Mouse (Mus musculus): ENCODE data around the gene Flvcr2. TPM values are rescaled to one million over a fixed set of nuclear protein-coding genes. Genes with fewer than 3 reads are reported as not detected.
A peak's percentile ranks its signal among the peaks of the same experiment; 100 is the strongest.

The Flvcr2 gene
- polyA plus RNA-seq, 1 experiment from 2014 or later, result 12.2 TPM

DNA sequence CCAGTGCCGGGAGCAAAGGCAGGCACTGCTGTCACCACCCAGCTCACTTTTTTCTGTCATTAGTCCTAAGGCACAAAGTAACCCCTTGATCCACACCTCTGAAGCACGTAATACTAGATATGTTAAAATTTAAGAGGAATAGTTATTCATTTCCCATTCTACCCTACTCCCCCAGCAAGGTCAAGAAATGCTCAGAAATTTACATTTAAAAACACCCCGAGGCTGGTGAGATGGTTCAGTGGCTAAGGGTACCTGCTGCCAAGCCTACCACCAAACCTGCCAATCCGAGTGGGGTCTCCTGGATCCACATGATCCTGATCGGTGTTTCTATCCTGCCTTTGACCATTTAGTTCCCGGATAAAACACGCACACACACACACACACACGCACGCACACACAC is 3.5 kb downstream of the Flvcr2 start:
- no peak for TF ChIP-seq CTCF (IDR thresholded peaks at IDR 0.05; ENCODE audit: low read depth)
- H3K4me1 ChIP-seq (replicated peaks; ENCODE audit: control insufficient read depth, insufficient read depth, low read length), result 0 out of 2 replicates have a peak, but pooled peaks cover 6% of the 10 kb centered on the region
- no peaks in the 10 kb centered on the region for H3K36me3 ChIP-seq (ENCODE audit: control insufficient read depth, insufficient read depth)
- 93% methylated on average over 9 of the region's 9 CpGs for WGBS
- no peaks in the 10 kb centered on the region for H3K9me3 ChIP-seq (ENCODE audit: control insufficient read depth)
- H3K27ac ChIP-seq (ENCODE audit: low read depth, low read length), result no peak overlapping the region
- no peak overlapping the region for H3K4me3 ChIP-seq (ENCODE audit: low read depth, low read length)
- H3K27me3 ChIP-seq (replicated peaks; ENCODE audit: control insufficient read depth, insufficient read depth, low read length), result no peaks in the 10 kb centered on the region
- H3K4me2 ChIP-seq (replicated peaks; ENCODE audit: low read depth), result 0 out of 2 replicates have a peak overlapping the region, but pooled peaks have one; percentile 3
- no peak for ATAC-seq
- no peak overlapping the region for H3K9ac ChIP-seq (ENCODE audit: low read depth, low read length)

- Histone ChIP-seq H3K27me3 (replicated peaks; ENCODE audit: control insufficient read depth, insufficient read depth, low read length) (no peaks in the 10 kb centered on the region), H3K4me3 (ENCODE audit: low read depth, low read length) (no peak overlapping the region)
- 55% methylated on average over 6 of the region's 6 CpGs for WGBS
These were observed 5.8 kb downstream of the Flvcr2 start for GRCm38 (mm10) chr12:85752116-85752515.

GRCm38 (mm10) chr12:85753223-85753622 is 6.9 kb downstream of the Flvcr2 start:
- no peak for TF ChIP-seq CTCF (IDR thresholded peaks at IDR 0.05; ENCODE audit: low read depth)
- no peaks in the 10 kb centered on the region for H3K36me3 ChIP-seq (ENCODE audit: control insufficient read depth, insufficient read depth)
- no peak for ATAC-seq
- no peak overlapping the region for H3K4me2 ChIP-seq (replicated peaks; ENCODE audit: low read depth)
- H3K4me3 ChIP-seq (ENCODE audit: low read depth, low read length), result no peak overlapping the region
- no peaks in the 10 kb centered on the region for H3K27me3 ChIP-seq (replicated peaks; ENCODE audit: control insufficient read depth, insufficient read depth, low read length)
- no peak overlapping the region for H3K9ac ChIP-seq (ENCODE audit: low read depth, low read length)
- no peak overlapping the region for H3K27ac ChIP-seq (ENCODE audit: low read depth, low read length)
- WGBS, result 37% methylated on average over 2 of the region's 2 CpGs
- no peaks in the 10 kb centered on the region for H3K4me1 ChIP-seq (replicated peaks; ENCODE audit: control insufficient read depth, insufficient read depth, low read length)
- no peaks in the 10 kb centered on the region for H3K9me3 ChIP-seq (ENCODE audit: control insufficient read depth)

More at GRCm38 (mm10) chr12:85752116-85752515, 5.8 kb downstream of the Flvcr2 start:
- ATAC-seq, result no peak
- Histone ChIP-seq H3K9ac (ENCODE audit: low read depth, low read length) (no peak overlapping the region), H3K4me2 (replicated peaks; ENCODE audit: low read depth) (no peak overlapping the region), H3K36me3 (ENCODE audit: control insufficient read depth, insufficient read depth) (no peaks in the 10 kb centered on the region), H3K27ac (ENCODE audit: low read depth, low read length) (no peak overlapping the region), H3K9me3 (ENCODE audit: control insufficient read depth) (no peaks in the 10 kb centered on the region), H3K4me1 (replicated peaks; ENCODE audit: control insufficient read depth, insufficient read depth, low read length) (0 out of 2 replicates have a peak, but pooled peaks cover 2% of the 10 kb centered on the region)
- no peak for TF ChIP-seq CTCF (IDR thresholded peaks at IDR 0.05; ENCODE audit: low read depth)

- Histone ChIP-seq H3K4me1 (replicated peaks; ENCODE audit: control insufficient read depth, insufficient read depth, low read length) (no peaks in the 10 kb centered on the region; the same call in 1 of the 2 replicates), H3K9me3 (ENCODE audit: control insufficient read depth) (no peaks in the 10 kb centered on the region), H3K4me3 (ENCODE audit: low read depth, low read length) (no peak overlapping the region), H3K4me2 (replicated peaks; ENCODE audit: low read depth) (no peak overlapping the region), H3K9ac (ENCODE audit: low read depth, low read length) (no peak overlapping the region), H3K36me3 (ENCODE audit: control insufficient read depth, insufficient read depth) (no peaks in the 10 kb centered on the region), H3K27ac (ENCODE audit: low read depth, low read length) (peak overlapping the region; percentile 60; the same call in 1 of the 2 replicates), H3K27me3 (replicated peaks; ENCODE audit: control insufficient read depth, insufficient read depth, low read length) (no peaks in the 10 kb centered on the region)
- ATAC-seq, result peak; percentile 80
- TF ChIP-seq CTCF (IDR thresholded peaks at IDR 0.05; ENCODE audit: low read depth), result no peak
- WGBS, result 43% methylated on average over 5 of the region's 5 CpGs
These were observed 8.4 kb downstream of the Flvcr2 start for GRCm38 (mm10) chr12:85754611-85755265.

GRCm38 (mm10) chr12:85756455-85756854 is 10.1 kb downstream of the Flvcr2 start:
- Histone ChIP-seq H3K9ac (ENCODE audit: low read depth, low read length) (no peak overlapping the region), H3K4me3 (ENCODE audit: low read depth, low read length) (no peak overlapping the region), H3K9me3 (ENCODE audit: control insufficient read depth) (no peaks in the 10 kb centered on the region), H3K36me3 (ENCODE audit: control insufficient read depth, insufficient read depth) (no peaks in the 10 kb centered on the region), H3K4me2 (replicated peaks; ENCODE audit: low read depth) (no peak overlapping the region), H3K27ac (ENCODE audit: low read depth, low read length) (no peak overlapping the region), H3K27me3 (replicated peaks; ENCODE audit: control insufficient read depth, insufficient read depth, low read length) (no peaks in the 10 kb centered on the region), H3K4me1 (replicated peaks; ENCODE audit: control insufficient read depth, insufficient read depth, low read length) (no peaks in the 10 kb centered on the region; the same call in 1 of the 2 replicates)
- no peak for ATAC-seq
- whole genome bisulfite sequencing, result 81% methylated on average over 3 of the region's 3 CpGs
- TF ChIP-seq CTCF (IDR thresholded peaks at IDR 0.05; ENCODE audit: low read depth), result no peak

- Histone ChIP-seq H3K4me2 (replicated peaks; ENCODE audit: low read depth) (no peak overlapping the region), H3K27me3 (replicated peaks; ENCODE audit: control insufficient read depth, insufficient read depth, low read length) (no peaks in the 10 kb centered on the region), H3K4me3 (ENCODE audit: low read depth, low read length) (no peak overlapping the region), H3K27ac (ENCODE audit: low read depth, low read length) (no peak overlapping the region), H3K36me3 (ENCODE audit: control insufficient read depth, insufficient read depth) (no peaks in the 10 kb centered on the region), H3K9ac (ENCODE audit: low read depth, low read length) (no peak overlapping the region), H3K4me1 (replicated peaks; ENCODE audit: control insufficient read depth, insufficient read depth, low read length) (no peaks in the 10 kb centered on the region; the same call in 1 of the 2 replicates), H3K9me3 (ENCODE audit: control insufficient read depth) (no peaks in the 10 kb centered on the region)
- WGBS, result 73% methylated on average over 3 of the region's 3 CpGs
- TF ChIP-seq CTCF (IDR thresholded peaks at IDR 0.05; ENCODE audit: low read depth), result no peak
- no peak for ATAC-seq
These were observed 10.7 kb downstream of the Flvcr2 start for GRCm38 (mm10) chr12:85757074-85757473.

All from intestine, postnatal 0 days (tissue).